Mouse (Mus musculus) heart, adult 2 months (tissue): ENCODE results near the gene Adam15.

Experiments
- CTCF ChIP-seq: fragments of 200-600 bp; IDR thresholded peaks from 2 replicates; pipeline ENCODE4 v1.8.1; 2022; ENCODE audit warnings: antibody characterized with exemption, mild to moderate bottlenecking, moderate library complexity
- EP300 ChIP-seq: fragments of 200-500 bp; IDR thresholded peaks from 2 replicates; pipeline ENCODE4 v1.6.1; 2011; ENCODE audit warnings: low read depth, low read length, control low read depth; ENCODE audit not compliant: insufficient read depth

GRCm38 (mm10) chr3:89391663-89392511 lies 42.1 kb upstream of the Adam15 start:
- TF ChIP-seq CTCF (no peak), EP300 (0 out of 2 replicates have a peak, but pooled peaks have one; percentile 26)
